Mouse (Mus musculus) hindlimb bud, embryonic 11.5 days (tissue): ENCODE measurements around the gene Elmsan1.

Experiments used
- DNase-seq: peaks from one replicate; pipeline ENCODE4 v3.0.0-alpha.2; 2012; ENCODE audit warnings: low read depth, low spot score; ENCODE audit errors: extremely low spot score

The Elmsan1 gene

DNA sequence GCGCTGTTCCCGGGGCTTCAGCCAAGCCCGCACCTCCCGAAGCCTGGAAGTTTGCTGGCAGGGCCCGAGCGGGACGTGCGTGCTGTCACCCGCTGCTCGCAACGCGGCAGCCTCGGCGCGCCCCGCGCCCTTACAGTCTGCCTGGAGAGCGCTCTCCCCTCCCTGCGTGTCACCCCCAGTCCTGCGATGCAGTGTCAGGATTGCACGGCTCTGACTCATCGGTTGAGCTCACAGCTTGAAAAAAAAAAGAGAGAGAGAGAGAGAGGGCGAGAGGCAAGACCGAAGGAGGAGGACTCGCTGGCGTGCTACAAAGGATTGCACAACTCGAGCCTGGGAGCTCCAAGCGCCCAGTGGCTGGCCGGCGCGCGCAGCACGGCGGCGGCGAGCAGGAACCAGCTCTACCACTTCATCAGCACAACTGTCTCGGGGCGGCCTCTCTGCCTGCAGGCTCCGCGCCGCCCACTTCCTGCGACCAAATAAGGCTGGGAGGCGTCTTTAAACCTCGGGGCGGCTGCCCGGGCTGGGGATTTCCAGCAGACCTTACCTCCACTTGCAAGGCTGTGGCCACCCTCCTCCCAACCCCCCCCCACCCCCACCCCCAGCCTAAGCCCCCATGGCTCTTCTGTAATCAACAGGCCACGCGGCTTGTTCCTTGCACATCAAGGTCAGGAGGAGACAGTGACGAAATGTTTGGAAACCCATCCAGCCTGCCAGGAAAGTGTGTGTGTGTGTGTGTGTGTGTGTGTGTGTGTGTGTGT lies 24.9 kb downstream of the Elmsan1 start:
- no peak for DNase-seq

DNA sequence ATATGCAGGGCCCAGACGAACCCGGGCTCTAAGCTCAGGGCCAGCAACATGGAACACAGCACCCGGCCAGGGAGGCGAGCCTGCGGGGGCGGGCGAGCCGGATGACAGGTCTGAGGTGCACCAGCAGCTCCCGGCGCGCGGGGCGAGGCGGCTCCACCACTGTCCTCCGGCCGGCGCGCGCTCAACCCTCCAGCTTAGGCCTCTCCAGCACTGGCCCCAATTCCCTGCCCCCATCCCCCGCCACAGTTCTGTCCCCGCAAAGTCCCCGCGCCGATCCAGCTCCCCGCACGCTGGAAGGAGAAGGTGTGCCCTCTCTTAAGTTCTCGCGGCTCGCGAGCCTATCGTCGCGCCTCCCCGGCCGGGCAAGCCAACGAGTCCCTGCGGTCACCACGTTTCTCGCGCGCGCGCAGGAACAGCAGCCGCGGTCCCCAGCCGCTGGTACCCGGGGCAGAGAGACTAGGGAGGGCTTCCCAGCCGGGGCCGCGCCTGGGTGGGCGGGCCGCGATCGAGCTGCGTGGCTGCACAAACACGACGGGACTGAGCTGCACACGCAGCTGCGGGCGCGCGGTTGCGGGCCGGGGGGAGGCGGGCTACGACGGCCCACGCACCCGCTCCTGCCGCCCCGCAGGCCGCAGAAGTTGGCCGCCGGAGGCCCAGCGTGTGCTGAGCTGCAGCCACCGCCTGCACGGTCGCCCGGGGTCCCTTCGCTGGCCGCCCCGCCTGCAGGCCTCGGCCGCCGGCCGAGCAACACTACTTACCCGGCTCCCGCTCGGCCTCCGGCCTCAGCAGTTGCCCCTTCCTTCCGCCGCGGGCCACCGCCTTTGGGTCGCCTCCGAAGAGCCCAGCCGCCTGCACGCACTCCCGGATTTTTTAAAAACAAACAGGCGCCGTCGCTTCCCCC lies 25.7 kb downstream of the Elmsan1 start:
- DNase-seq: no peak

DNA sequence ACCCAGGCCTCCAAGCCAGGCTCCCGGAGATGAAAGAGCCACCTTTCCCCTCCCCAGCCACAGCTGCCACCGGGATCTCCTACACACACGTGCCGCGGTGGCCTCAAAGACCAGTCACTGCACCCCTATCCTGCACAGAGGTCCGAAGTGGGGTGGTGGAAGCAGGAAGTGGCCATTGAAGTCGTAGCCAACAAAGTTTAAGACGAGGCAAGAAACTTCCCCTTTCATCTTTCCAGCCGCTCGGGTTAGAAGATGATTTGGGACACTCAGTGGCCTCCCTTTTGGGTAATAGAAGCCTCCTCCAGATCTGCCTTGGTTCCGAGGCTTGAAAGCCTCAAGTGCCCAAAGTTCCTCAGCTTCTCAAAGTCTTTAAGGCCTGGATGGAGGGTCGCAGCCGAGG lies 26.4 kb downstream of the Elmsan1 start:
- DNase-seq: no peak

DNA sequence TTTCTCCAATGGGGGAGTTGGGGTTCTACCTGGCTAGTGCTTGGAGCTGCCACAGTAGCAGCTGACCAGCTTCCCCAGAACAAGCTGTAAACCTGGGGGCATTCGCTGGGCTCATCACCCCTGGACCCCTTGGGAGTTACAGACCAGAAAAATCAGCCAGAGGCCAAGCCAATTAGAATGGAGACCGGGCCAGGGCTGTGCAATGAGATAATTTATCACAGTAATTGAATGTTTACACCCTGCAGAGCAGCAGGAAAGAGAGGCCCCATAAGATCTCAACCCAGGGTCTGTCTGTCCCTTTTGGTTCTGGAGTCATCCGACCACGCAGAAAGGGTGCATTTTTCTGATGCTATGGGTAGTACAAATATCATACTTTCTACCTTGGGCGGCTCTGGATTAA lies 26.9 kb downstream of the Elmsan1 start:
- no peak for DNase-seq

DNA sequence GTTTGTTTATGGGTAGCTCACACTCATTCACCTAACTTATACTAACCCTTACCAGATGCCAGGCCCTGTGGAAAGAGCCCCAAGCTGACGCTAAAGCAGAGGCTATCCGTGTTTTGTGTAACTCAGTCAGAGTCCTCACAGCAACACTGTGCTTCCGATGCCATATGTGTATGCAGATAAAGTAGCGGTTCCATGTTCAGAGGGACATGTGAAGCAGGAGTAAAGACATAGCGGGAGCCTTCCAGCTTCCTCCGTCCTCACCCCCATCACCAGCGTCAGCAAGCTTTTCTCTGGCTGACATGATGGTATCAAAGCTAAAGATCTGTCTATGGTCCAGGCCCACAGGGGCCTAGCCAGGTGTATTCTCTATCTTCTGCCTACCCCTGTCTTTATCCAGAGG lies 27.5 kb downstream of the Elmsan1 start:
- no peak for DNase-seq

DNA sequence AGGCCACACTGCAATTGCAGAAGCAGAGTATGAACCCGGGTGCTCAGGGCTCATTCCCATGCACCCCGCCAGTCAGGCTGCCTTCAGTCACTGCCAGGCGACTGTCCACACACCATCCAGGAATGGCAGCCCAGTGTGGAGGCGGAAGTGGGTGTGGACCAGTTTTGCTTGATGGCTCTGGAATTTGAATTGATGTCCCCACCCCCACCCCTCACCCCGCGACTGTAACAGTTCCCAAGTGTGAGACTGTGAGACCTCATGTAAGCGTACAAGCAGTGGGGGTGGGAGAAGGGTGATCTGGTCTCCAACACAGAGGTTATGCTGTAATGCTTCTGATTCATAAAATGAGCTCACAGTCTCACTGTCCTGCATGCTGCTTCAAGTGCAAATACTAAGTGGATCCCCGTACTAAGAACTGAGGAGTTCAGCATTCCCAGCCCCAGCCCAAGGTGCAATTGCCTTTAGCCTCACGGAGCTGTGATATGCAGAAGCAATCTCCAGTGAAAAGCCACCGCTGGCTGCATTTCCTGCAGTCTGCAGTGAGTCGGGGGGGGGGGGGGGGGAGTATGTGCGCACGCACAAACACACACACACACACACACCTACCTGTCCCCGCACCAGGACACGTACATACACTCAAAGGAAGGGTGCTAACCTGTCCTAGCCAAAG lies 28.4 kb downstream of the Elmsan1 start:
- DNase-seq: no peak

DNA sequence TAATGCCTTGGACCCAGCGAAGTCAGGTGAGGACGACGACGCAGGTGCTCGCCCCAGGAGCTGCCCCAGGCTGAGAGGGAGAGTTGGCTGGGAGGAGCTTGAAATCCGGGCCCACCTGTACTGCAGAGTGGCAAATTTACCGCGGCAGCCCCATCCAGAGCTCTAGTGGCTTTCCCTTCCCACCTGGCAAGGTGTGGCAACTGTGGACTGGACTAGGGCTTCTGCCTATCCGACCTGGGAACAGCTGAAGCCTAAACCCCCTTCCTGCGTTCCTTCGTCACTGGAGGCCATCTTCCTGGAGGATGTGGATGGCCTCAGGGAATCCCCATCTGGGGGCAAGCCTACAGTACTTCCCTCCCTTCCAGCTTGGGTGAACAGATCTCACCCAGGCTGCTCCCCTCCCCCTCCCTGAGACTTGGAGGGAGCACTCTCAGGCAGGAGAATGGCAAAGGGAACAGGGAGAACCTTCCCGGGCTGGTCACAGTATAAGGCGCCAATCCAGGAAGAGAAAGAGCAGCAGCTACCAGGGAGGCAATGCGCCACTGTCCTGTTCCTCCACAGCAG lies 29.7 kb downstream of the Elmsan1 start:
- no peak for DNase-seq

DNA sequence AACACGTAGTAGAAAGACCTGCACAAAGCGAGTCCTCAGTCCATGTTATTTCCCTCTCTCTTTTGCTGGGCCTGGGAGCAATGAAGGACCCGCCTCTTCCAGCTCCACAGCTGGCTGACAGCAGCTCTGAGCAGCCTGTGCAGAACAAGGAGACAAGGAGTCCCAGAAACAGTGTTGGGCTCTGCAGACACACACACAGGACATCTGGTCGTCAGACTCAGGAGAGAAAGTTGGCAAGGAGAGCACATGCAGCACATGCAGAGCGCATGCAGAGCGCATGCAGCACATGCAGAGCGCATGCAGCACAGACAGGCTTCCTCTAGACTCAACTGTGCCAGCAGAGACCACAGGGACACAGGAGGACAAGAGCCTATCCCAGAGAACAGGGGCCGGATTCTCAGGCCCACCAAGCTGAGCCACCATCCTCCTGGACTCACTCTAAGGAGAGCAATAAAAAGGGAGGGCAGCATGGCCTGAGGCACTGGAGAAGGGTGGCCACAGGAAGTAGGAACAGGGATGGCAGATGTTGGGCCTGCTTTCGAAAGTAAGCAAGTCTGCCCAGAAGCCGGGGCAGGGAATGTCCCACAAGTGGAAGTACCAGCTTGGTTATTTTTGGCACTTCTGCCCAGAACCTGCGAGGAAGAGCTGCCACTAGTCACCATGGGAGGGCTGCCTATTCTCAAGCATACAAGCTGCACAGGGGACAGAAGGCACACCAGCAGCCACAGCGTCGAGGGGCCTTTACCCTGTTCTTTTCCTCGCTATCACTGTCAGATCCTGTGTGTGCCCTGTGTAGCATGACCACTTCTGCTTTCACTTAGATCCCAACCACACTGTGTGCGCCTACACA lies 30.7 kb downstream of the Elmsan1 start:
- DNase-seq: no peak

DNA sequence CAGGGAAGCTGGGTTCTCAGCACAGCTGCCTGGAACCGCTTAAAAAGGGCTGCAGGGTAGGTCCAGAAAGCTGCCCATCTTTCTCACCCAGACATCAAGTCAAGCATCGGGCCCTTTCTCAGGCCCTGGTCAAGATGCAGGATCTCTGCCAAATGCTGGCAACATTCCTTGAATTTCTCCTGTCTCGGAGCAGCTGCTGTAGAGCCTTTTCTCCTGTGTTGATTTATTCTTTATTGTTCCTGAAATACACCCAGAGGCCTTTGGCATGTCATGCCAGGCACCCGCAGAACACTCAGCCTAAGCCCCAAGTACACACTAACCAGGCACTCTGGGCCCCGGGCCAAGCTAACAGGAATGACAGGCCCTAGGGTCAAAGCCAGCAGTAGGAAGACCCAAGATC lies 31.7 kb downstream of the Elmsan1 start:
- no peak for DNase-seq

DNA sequence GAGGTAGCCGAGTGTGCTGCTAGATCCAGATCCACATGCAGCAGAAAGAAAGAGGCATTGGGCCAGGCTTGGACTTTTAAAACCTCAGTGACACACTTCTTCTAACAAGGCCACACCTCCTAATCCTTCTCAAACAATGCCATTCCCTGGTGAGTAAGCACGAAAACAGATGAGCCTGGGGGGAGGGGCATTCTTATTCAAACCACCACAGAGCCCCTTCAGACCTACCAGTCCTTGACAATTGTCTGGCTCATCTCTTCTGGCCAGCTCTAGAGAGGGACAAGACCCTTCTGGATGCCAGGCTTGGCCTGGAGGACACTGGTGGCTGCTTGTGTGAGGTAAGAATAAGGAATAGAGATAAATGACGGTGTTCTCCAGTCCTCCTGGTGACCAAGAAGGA lies 32.1 kb downstream of the Elmsan1 start:
- DNase-seq: no peak

DNA sequence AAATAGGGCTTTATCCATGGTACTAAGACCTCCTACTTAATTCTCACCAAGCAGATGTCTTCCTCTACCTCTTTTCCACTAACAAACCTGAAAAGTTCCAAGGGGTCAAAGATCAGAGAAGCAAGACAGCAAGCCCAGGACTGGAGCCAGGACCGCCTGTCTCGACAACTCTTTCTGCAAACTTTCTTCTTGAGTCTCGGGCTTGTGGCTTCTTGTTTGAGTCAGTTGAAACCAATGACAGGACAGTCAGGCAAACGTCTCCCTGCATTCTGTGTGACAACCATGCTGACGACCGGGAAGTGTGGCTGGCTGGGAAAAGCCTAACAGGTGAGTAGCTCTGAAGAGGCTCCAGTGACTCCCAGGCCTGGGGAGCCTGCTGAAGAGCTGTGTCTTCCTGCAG lies 33.1 kb downstream of the Elmsan1 start:
- no peak for DNase-seq

DNA sequence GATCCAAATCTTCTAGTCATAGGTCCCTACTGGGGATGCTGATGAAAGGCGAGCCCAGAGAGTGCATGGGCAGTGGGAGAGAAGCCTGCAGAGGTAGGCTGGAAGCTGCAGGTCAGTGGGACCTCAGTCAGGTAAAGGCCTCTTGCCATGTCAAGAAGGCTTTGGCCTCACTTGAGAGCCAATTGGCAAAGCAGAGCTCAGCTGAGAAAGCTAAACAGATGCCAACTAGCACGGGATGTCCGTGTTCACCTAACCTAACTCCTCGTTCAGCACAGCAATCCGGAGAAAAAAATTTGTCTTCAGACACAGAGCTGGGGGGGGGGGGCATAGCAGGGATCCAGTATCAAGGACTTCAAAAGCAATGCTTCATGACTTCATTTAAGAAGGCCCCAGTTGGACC lies 33.7 kb downstream of the Elmsan1 start:
- DNase-seq: no peak

DNA sequence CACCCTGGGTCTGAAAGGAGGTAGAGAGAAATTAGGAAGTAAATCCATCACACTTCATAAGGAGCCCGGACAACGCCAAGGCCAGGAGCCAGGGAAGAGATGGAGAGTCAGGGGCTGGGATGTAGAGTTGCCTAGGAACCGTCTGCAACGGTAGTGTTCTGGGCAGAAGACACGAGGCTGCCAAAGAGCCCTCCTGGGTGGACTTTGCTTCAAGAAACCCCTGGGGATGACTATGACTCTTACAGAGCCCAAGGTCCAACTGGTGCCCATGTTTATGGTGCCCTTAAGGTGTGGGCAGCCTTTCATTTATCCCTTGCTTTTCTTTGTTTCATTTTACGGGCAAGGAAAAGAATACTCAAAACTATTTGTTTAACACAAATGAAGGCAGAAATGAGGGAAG lies 36.7 kb downstream of the Elmsan1 start:
- DNase-seq: no peak

DNA sequence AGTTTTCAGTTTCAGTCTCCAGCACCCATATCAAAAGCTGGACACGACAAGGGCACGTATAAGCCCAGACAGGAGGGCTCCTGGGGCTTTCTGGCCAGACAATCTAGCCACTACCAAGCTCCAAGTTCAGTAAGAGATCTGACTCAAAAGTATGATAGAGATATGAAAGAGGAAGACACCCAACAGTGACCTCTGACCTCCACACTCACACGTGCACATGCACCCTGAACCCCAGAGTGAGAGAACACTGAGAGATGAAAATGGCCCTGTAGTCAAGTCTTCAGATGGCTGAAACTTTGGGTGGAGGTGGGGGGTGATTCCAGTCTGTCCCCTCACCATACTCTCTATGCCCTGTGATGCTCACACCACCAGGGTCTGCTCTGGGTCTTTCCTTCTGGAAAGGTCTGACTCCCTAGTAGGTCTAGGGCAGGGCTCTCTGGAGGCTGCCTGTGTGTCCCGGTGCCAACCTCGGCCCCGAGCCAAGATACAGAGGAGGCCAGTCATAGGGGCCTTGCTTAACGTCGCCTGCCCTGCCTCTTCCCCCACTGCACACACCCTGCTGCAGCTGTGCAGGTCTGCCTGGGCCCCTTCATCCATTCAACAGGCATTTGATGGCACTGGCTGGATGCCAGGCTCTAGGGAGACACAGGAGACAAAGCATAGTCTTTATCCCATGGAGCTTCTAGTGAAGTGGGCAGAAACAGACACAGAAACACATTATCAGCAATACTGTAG lies 37.8 kb downstream of the Elmsan1 start:
- DNase-seq: no peak

DNA sequence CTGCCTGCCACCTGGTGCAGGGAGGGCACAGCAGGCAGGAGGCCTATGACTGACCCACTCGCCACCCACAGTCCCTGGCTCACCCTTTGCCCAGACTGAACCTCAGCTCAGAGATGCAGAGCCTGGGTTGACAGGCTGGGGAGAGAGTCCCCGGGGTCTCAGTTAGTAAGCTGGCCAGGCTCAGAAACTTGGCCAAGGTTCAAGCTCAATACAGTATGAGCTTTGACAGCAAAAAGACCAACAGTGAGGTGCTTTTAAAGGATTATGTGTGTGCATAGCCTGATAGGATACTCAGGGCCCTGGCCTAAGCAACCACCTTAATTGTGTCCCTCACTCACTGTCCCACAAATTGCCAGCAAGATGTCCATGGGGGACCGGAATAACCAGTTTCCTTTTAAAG lies 38.6 kb downstream of the Elmsan1 start:
- no peak for DNase-seq

DNA sequence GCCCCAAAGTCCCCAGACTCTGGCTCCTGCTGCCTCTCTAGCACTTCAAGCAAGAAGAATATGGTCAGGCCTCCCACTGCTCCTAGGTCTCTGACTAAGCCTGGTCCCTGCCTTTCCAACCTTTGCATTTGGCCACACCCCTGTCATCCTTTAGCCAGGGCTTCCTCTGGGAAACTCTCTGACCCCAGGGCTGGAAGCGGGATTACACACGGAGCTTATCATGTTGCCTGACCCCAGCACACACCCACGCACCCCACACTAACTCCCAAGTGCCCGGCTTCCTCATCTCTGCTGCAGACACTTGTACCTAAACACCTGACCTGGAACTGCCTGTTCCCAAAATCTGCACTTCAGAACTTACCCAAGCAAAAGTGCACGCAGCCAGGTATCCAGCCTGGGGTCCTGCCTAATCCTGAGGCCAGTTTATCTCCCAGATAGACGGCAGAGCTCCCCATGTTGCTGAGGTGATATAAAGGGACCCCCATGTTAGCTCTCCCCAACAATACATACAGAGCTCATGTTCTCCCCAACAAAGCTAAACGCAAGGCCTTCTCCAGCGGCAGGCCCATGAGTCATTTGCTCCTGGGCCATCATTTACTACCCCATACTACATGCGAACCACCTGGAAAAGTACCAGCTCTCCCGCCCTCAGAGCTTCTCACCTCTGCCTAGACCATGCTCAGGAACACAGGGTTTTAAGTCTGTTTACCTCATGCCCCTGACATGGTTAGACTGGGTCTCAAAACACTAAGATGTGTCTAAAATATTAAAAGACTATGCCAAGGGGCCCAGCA lies 39.8 kb downstream of the Elmsan1 start:
- DNase-seq: no peak

DNA sequence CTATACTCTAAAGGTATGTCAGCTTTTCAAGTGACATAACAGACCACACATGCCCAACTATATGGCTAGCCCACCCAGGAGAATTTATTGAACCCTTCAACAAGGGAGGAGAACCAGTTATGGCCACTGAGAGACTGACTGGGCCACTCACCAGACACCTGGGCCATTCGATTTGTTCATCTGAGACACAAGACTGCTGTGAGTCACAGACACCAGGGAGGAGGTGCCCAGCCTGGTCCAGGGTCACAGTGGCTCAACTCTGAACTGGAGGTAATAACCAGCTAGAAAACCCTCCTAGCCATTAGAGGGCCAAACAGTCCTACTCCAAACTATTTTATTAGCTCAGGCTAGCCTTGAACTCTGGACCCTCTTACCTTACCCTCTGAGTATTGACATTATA lies 40.6 kb downstream of the Elmsan1 start:
- no peak for DNase-seq

DNA sequence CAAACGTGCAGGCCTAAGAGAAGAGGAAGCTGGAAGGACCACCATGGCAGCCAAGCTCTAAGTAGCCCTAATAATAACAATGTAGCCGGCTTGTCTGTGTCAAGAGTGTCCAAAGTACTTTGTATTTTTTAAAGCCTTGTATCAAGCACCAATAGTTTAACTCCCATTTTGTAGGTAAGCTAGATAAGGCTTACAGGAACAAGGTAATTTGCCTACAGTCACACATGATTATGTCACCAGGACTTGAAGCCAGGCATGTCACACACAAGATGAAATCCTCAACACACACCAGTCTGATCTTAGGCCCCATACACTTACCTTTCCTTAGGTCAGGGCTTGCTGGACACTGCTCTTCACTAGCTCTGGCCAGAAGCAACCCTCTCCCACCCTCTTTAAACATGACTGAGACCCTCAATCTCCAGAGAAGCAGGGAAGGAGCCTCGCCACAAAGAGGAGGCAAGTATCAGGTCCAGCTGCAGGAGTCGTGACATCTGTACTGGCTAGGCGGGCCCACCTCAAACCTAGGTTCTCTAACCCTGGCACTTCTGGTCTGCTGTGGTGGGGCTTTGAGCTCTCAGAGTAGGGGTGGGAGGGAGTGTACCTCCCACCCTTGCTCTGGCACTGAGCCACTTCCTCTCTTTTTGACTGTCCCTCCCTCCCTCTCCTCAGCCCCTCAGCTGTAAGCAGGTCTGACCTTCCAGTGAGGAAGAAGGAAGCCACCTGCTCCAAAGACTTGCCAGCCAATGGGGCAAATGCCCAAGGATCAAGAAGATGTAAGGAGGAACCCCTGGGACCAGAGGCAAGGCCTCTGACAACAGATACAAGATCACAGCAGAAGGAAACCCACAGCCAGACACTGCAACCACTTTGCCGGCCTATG lies 41.6 kb downstream of the Elmsan1 start:
- no peak for DNase-seq
